Mouse (Mus musculus): ENCODE data around the gene Gsto2. TPM values are rescaled to one million over a fixed set of nuclear protein-coding genes. Genes with fewer than 3 reads are reported as not detected.
A peak's percentile ranks its signal among the peaks of the same experiment; 100 is the strongest.

The Gsto2 gene
- polyA plus RNA-seq, 1 experiment: 5.7 TPM

- Histone ChIP-seq H3K27me3 (ENCODE audit: control insufficient read depth, insufficient read depth, insufficient read length) (no peaks in the 10 kb centered on the region), H3K79me2 (ENCODE audit: control insufficient read depth, insufficient read depth) (no peaks in the 10 kb centered on the region), H3K4me2 (ENCODE audit: low read depth) (no peak overlapping the region), H3ac (ENCODE audit: control insufficient read depth, insufficient read length) (no peak overlapping the region), H3K4me3 (no peak overlapping the region), H3K36me3 (ENCODE audit: control insufficient read depth, insufficient read depth) (peaks cover 11% of the 10 kb centered on the region)
- no peak for TF ChIP-seq SRF (IDR thresholded peaks at IDR 0.05; ENCODE audit: control insufficient read depth, insufficient read length, low read depth)
- no peak for TF ChIP-seq MYOD1 (IDR thresholded peaks at IDR 0.05; ENCODE audit: control insufficient read depth in 1 of 3, insufficient read length in 2 of 3, low read depth in 2 of 3)
- TF ChIP-seq POLR2A (IDR thresholded peaks at IDR 0.05; ENCODE audit: insufficient read length, low read depth): no peak
- TF ChIP-seq MYOG (IDR thresholded peaks at IDR 0.05; ENCODE audit: control insufficient read depth in 1 of 3, insufficient read depth in 1 of 3, insufficient read length in 2 of 3, low read depth in 2 of 3): no peak
- TF ChIP-seq E2F4 (IDR thresholded peaks at IDR 0.05; ENCODE audit: insufficient read depth): no peak
- TF ChIP-seq TCF3 (IDR thresholded peaks at IDR 0.05; ENCODE audit: insufficient read length, low read depth): no peak
- no peak for TF ChIP-seq MAX (IDR thresholded peaks at IDR 0.05; ENCODE audit: low read depth)
- TF ChIP-seq REST (IDR thresholded peaks at IDR 0.05; ENCODE audit: insufficient read depth, insufficient read length): no peak
- no peak for TF ChIP-seq CEBPB (IDR thresholded peaks at IDR 0.05; ENCODE audit: insufficient read depth, poor library complexity, severe bottlenecking)
- TF ChIP-seq USF1 (IDR thresholded peaks at IDR 0.05; ENCODE audit: low read depth): no peak
- no peak for TF ChIP-seq TCF12 (IDR thresholded peaks at IDR 0.05; ENCODE audit: insufficient read depth, poor library complexity, severe bottlenecking)
- TF ChIP-seq POLR2AphosphoS2 (IDR thresholded peaks at IDR 0.05; ENCODE audit: insufficient read length, low read depth): no peak
Measured at GRCm38 (mm10) chr19:47867628-47868175, 2.4 kb downstream of the Gsto2 start.

DNA sequence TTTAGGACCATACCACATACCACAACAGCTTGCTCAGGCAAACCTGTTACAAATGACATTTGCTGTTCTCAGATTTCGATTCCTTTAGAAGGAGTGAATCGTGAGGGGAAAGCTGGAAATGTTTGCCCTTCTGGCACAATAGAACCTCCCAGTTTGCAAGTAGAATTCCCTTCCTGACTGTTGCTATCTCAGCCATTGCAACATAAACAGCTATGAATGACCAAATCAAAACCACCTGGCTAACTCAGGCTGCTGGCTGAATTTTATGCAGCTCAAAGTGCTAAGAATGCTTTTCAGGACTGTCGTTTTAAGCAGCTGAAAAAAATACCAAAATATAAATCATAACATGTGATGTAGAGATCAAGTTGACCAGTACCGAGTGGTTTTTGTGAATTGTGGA lies 3.6 kb downstream of the Gsto2 start:
- no peak overlapping the region for H3K4me3 ChIP-seq
- no peak for TF ChIP-seq REST (IDR thresholded peaks at IDR 0.05; ENCODE audit: insufficient read depth, insufficient read length)
- 0 out of 2 replicates have a peak, but pooled peaks have one; percentile 26 for TF ChIP-seq CEBPB (IDR thresholded peaks at IDR 0.05; ENCODE audit: insufficient read depth, poor library complexity, severe bottlenecking)
- TF ChIP-seq MYOD1 (IDR thresholded peaks at IDR 0.05; ENCODE audit: control insufficient read depth in 1 of 3, insufficient read length in 2 of 3, low read depth in 2 of 3): no peak
- TF ChIP-seq MAX (IDR thresholded peaks at IDR 0.05; ENCODE audit: low read depth): no peak
- TF ChIP-seq MYOG (IDR thresholded peaks at IDR 0.05; ENCODE audit: control insufficient read depth in 1 of 3, insufficient read depth in 1 of 3, insufficient read length in 2 of 3, low read depth in 2 of 3): peak in 1 of 3 experiments; percentile 9
- no peak for TF ChIP-seq USF1 (IDR thresholded peaks at IDR 0.05; ENCODE audit: low read depth)

DNA sequence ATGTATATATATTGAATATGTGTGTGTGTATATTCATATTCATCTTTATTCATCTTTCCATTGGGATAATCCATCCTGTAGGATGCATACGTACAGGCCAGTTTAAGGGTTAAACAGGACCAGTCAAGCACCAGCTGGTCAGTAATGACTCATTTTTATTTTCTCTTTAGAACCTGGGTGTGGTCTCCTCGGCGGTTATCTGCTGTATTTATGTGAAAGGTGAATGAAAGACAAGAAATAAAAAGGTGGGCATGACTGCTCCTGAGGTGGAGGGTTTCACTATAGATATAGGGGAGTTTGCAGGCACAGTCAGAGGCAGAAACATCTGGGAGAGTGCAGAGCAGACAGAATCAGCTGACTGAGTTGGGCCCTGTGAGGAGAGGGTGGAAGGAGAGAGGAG lies 4.2 kb downstream of the Gsto2 start:
- no peaks in the 10 kb centered on the region for H3K36me3 ChIP-seq (ENCODE audit: control insufficient read depth, insufficient read depth)
- no peak overlapping the region for H3ac ChIP-seq (ENCODE audit: control insufficient read depth, insufficient read length)
- no peak for TF ChIP-seq USF1 (IDR thresholded peaks at IDR 0.05; ENCODE audit: low read depth)
- TF ChIP-seq POLR2A (IDR thresholded peaks at IDR 0.05; ENCODE audit: insufficient read length, low read depth): no peak
- no peak for TF ChIP-seq REST (IDR thresholded peaks at IDR 0.05; ENCODE audit: insufficient read depth, insufficient read length)
- no peak for TF ChIP-seq SRF (IDR thresholded peaks at IDR 0.05; ENCODE audit: control insufficient read depth, insufficient read length, low read depth)
- no peak for TF ChIP-seq E2F4 (IDR thresholded peaks at IDR 0.05; ENCODE audit: insufficient read depth)
- no peak for TF ChIP-seq MYOG (IDR thresholded peaks at IDR 0.05; ENCODE audit: control insufficient read depth in 1 of 3, insufficient read depth in 1 of 3, insufficient read length in 2 of 3, low read depth in 2 of 3)
- no peak for TF ChIP-seq TCF3 (IDR thresholded peaks at IDR 0.05; ENCODE audit: insufficient read length, low read depth)
- no peak for TF ChIP-seq TCF12 (IDR thresholded peaks at IDR 0.05; ENCODE audit: insufficient read depth, poor library complexity, severe bottlenecking)
- TF ChIP-seq CEBPB (IDR thresholded peaks at IDR 0.05; ENCODE audit: insufficient read depth, poor library complexity, severe bottlenecking): no peak
- no peak for TF ChIP-seq MAX (IDR thresholded peaks at IDR 0.05; ENCODE audit: low read depth)
- no peak for TF ChIP-seq MYOD1 (IDR thresholded peaks at IDR 0.05; ENCODE audit: control insufficient read depth in 1 of 3, insufficient read length in 2 of 3, low read depth in 2 of 3)
- TF ChIP-seq POLR2AphosphoS2 (IDR thresholded peaks at IDR 0.05; ENCODE audit: insufficient read length, low read depth): no peak
- no peak overlapping the region for H3K4me3 ChIP-seq
- peak overlapping the region; percentile 79 for H3K4me2 ChIP-seq (ENCODE audit: low read depth)
- no peaks in the 10 kb centered on the region for H3K79me2 ChIP-seq (ENCODE audit: control insufficient read depth, insufficient read depth)
- no peaks in the 10 kb centered on the region for H3K27me3 ChIP-seq (ENCODE audit: control insufficient read depth, insufficient read depth, insufficient read length)

More for the DNA sequence above, 3.6 kb downstream of the Gsto2 start:
- no peak overlapping the region for H3ac ChIP-seq (ENCODE audit: control insufficient read depth, insufficient read length)
- no peaks in the 10 kb centered on the region for H3K27me3 ChIP-seq (ENCODE audit: control insufficient read depth, insufficient read depth, insufficient read length)
- H3K36me3 ChIP-seq (ENCODE audit: control insufficient read depth, insufficient read depth): peaks cover 5% of the 10 kb centered on the region
- H3K79me2 ChIP-seq (ENCODE audit: control insufficient read depth, insufficient read depth): no peaks in the 10 kb centered on the region
- H3K4me2 ChIP-seq (ENCODE audit: low read depth): peak overlapping the region; percentile 79

GRCm38 (mm10) chr19:47870102-47870666 lies 4.8 kb downstream of the Gsto2 start:
- Histone ChIP-seq H3K79me2 (ENCODE audit: control insufficient read depth, insufficient read depth) (no peaks in the 10 kb centered on the region), H3ac (ENCODE audit: control insufficient read depth, insufficient read length) (no peak overlapping the region), H3K4me2 (ENCODE audit: low read depth) (peak overlapping the region; percentile 79), H3K36me3 (ENCODE audit: control insufficient read depth, insufficient read depth) (no peaks in the 10 kb centered on the region), H3K27me3 (ENCODE audit: control insufficient read depth, insufficient read depth, insufficient read length) (no peaks in the 10 kb centered on the region), H3K4me3 (no peak overlapping the region)
- no peak for TF ChIP-seq TCF12 (IDR thresholded peaks at IDR 0.05; ENCODE audit: insufficient read depth, poor library complexity, severe bottlenecking)
- no peak for TF ChIP-seq POLR2A (IDR thresholded peaks at IDR 0.05; ENCODE audit: insufficient read length, low read depth)
- no peak for TF ChIP-seq REST (IDR thresholded peaks at IDR 0.05; ENCODE audit: insufficient read depth, insufficient read length)
- TF ChIP-seq MAX (IDR thresholded peaks at IDR 0.05; ENCODE audit: low read depth): no peak
- TF ChIP-seq MYOD1 (IDR thresholded peaks at IDR 0.05; ENCODE audit: control insufficient read depth in 1 of 3, insufficient read length in 2 of 3, low read depth in 2 of 3): no peak
- no peak for TF ChIP-seq POLR2AphosphoS2 (IDR thresholded peaks at IDR 0.05; ENCODE audit: insufficient read length, low read depth)
- no peak for TF ChIP-seq E2F4 (IDR thresholded peaks at IDR 0.05; ENCODE audit: insufficient read depth)
- TF ChIP-seq TCF3 (IDR thresholded peaks at IDR 0.05; ENCODE audit: insufficient read length, low read depth): no peak
- no peak for TF ChIP-seq MYOG (IDR thresholded peaks at IDR 0.05; ENCODE audit: control insufficient read depth in 1 of 3, insufficient read depth in 1 of 3, insufficient read length in 2 of 3, low read depth in 2 of 3)
- no peak for TF ChIP-seq USF1 (IDR thresholded peaks at IDR 0.05; ENCODE audit: low read depth)

All from myocyte (in vitro differentiated cells).